Mouse (Mus musculus) thymus, adult 2 months (tissue): Measurements from ENCODE around the gene Jph4.

Experiments
- CTCF ChIP-seq: fragments of 200-500 bp; IDR thresholded peaks from 2 replicates; pipeline ENCODE4 v1.5.1; 2012; ENCODE audit warnings: mild to moderate bottlenecking, control low read depth, low read length, moderate library complexity, borderline replicate concordance; ENCODE audit not compliant: control insufficient read depth, poor library complexity, insufficient read depth; ENCODE audit errors: extremely low read depth
- POLR2A ChIP-seq: fragments of 200-500 bp; IDR thresholded peaks from 2 replicates; pipeline ENCODE4 v1.6.1; 2012; ENCODE audit warnings: mild to moderate bottlenecking, low read length, control low read depth, moderate library complexity; ENCODE audit not compliant: control insufficient read depth, poor library complexity, insufficient read depth; ENCODE audit errors: extremely low read depth

DNA sequence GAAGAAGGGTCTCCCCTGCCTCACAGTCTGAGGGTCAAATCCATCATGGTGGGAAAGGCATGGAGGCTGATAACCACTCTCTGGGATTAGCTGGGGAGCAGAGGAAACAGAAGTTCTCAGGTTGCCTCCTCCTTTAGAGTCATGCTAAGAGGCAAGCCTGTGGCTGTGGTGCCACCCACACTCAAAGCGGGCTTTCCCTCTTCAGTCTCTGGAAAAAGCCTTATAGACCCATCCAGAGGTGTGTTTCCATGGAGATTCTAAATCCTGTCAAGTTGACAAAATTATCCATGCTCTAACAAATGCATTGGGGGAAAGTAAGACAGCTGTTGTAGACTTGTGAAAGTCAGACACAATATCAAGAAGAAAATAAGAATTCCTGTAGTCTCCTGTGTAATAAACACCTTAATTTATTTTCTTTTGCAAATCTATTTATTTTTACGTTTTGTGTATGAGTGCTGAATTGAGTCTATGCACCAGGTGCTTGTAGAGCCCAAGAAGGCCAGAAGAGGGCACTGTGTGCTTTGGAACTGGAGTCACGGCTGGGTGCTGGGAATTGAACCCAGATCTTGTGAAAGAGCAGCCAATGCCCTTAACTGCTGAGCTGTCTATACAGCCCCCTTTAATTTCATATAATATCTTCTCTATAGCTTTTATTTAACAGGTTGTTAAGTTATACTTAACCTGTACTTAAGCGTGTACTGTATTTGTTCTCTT lies 2.8 kb upstream of the Jph4 start:
- no peak; the same call in 1 of the 2 replicates for TF ChIP-seq CTCF
- TF ChIP-seq POLR2A, result no peak
